Mouse (Mus musculus): ENCODE data around the gene Ccdc34. TPM values are rescaled to one million over a fixed set of nuclear protein-coding genes. Genes with fewer than 3 reads are reported as not detected.

Gene Ccdc34
- polyA plus RNA-seq, 1 experiment from 2014 or later = 65.0 TPM

DNA sequence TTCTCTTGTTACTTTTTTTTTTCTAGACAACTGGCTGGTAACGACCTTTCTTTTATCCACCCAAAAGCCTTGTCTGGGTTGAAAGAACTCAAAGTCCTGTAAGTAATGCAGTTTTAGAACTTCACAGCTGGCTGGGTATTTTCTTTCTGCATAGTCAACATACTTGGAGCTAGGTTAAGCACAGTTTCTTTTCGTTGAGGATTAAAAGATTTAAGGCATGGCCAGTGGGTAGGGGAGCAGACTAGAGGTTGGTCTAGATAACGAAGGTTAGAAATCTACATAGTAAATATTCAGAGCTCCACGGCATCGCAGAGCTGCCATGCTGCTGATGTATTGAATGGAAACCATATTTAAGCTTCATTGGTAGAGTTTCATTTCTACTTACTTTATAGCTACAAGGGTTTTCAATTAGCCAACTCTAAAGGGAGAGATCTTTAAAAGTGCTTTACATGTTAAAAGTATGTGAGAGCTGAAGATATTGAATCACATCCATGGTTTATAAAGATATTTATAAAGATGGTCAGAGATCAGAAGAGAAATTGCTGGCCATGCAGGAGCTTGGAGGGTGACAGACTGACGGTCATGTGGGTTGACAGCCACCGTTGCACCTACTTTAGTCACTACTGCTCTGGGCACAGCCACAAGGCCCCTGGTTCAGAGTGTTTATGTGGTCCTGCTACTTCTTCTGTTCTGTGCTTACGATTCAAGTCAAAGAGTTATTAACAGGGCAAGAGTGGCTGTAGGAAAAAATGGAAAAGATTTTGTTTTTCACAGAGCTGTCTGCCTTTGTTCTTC, 27.7 kb upstream of the Ccdc34 start:
- WGBS = 43% methylated on average over 8 of the region's 8 CpGs
- H3K4me1 ChIP-seq (replicated peaks; ENCODE audit: control insufficient read depth, insufficient read depth, low read length) = peaks cover 5% of the 10 kb centered on the region
- no peak overlapping the region for H3K9ac ChIP-seq (ENCODE audit: low read depth, low read length)
- H3K27ac ChIP-seq (ENCODE audit: low read depth, low read length) = 0 out of 2 replicates have a peak overlapping the region, but pooled peaks have one; percentile 51
- H3K4me3 ChIP-seq (ENCODE audit: low read depth, low read length) = no peak overlapping the region
- DNase-seq (ENCODE audit: low spot score) (no peak), ATAC-seq (ENCODE audit: low FRiP score) (0 out of 2 replicates have a peak, but pooled peaks have one; percentile 11)
- H3K27me3 ChIP-seq (ENCODE audit: control insufficient read depth, insufficient read depth, low read length) = no peaks in the 10 kb centered on the region
- no peaks in the 10 kb centered on the region for H3K36me3 ChIP-seq (ENCODE audit: control insufficient read depth, insufficient read depth, low read length)
- H3K9me3 ChIP-seq (ENCODE audit: control insufficient read depth, low read length) = no peaks in the 10 kb centered on the region
- H3K4me2 ChIP-seq (replicated peaks; ENCODE audit: low read depth, low read length) = no peak overlapping the region

- no peaks in the 10 kb centered on the region for H3K9me3 ChIP-seq (ENCODE audit: control insufficient read depth, low read length)
- H3K9ac ChIP-seq (ENCODE audit: low read depth, low read length) = no peak overlapping the region
- no peak overlapping the region for H3K27ac ChIP-seq (ENCODE audit: low read depth, low read length)
- no peak for DNase-seq (ENCODE audit: low spot score)
- H3K4me1 ChIP-seq (replicated peaks; ENCODE audit: control insufficient read depth, insufficient read depth, low read length) = peaks cover 5% of the 10 kb centered on the region
- H3K4me3 ChIP-seq (ENCODE audit: low read depth, low read length) = no peak overlapping the region
- no peak for ATAC-seq (ENCODE audit: low FRiP score)
- H3K4me2 ChIP-seq (replicated peaks; ENCODE audit: low read depth, low read length) = no peak overlapping the region
- H3K36me3 ChIP-seq (ENCODE audit: control insufficient read depth, insufficient read depth, low read length) = no peaks in the 10 kb centered on the region
- no peaks in the 10 kb centered on the region for H3K27me3 ChIP-seq (ENCODE audit: control insufficient read depth, insufficient read depth, low read length)
- WGBS = 90% methylated on average over 1 of the region's 1 CpGs
Observed at GRCm38 (mm10) chr2:109991754-109992153, 25.9 kb upstream of the Ccdc34 start.

GRCm38 (mm10) chr2:109992448-109993073, 25.1 kb upstream of the Ccdc34 start:
- Histone ChIP-seq H3K4me2 (replicated peaks; ENCODE audit: low read depth, low read length) (no peak overlapping the region), H3K36me3 (ENCODE audit: control insufficient read depth, insufficient read depth, low read length) (no peaks in the 10 kb centered on the region), H3K27me3 (ENCODE audit: control insufficient read depth, insufficient read depth, low read length) (no peaks in the 10 kb centered on the region), H3K4me3 (ENCODE audit: low read depth, low read length) (no peak overlapping the region), H3K9me3 (ENCODE audit: control insufficient read depth, low read length) (no peaks in the 10 kb centered on the region), H3K4me1 (replicated peaks; ENCODE audit: control insufficient read depth, insufficient read depth, low read length) (peaks cover 2% of the 10 kb centered on the region), H3K9ac (ENCODE audit: low read depth, low read length) (no peak overlapping the region), H3K27ac (ENCODE audit: low read depth, low read length) (no peak overlapping the region)
- DNase-seq (ENCODE audit: low spot score) (no peak), ATAC-seq (ENCODE audit: low FRiP score) (no peak)
- WGBS = 53% methylated on average over 11 of the region's 11 CpGs

GRCm38 (mm10) chr2:109993404-109993803, 24.2 kb upstream of the Ccdc34 start:
- no peak for DNase-seq (ENCODE audit: low spot score)
- no peak overlapping the region for H3K9ac ChIP-seq (ENCODE audit: low read depth, low read length)
- no peaks in the 10 kb centered on the region for H3K9me3 ChIP-seq (ENCODE audit: control insufficient read depth, low read length)
- no peak for ATAC-seq (ENCODE audit: low FRiP score)
- no peaks in the 10 kb centered on the region; the same call in 1 of the 2 replicates for H3K4me1 ChIP-seq (replicated peaks; ENCODE audit: control insufficient read depth, insufficient read depth, low read length)
- no peaks in the 10 kb centered on the region for H3K36me3 ChIP-seq (ENCODE audit: control insufficient read depth, insufficient read depth, low read length)
- H3K27me3 ChIP-seq (ENCODE audit: control insufficient read depth, insufficient read depth, low read length) = no peaks in the 10 kb centered on the region
- H3K4me2 ChIP-seq (replicated peaks; ENCODE audit: low read depth, low read length) = no peak overlapping the region
- no peak overlapping the region for H3K27ac ChIP-seq (ENCODE audit: low read depth, low read length)
- H3K4me3 ChIP-seq (ENCODE audit: low read depth, low read length) = no peak overlapping the region

- H3K4me1 ChIP-seq (replicated peaks; ENCODE audit: control insufficient read depth, insufficient read depth, low read length) = no peaks in the 10 kb centered on the region; the same call in 1 of the 2 replicates
- no peak overlapping the region for H3K9ac ChIP-seq (ENCODE audit: low read depth, low read length)
- H3K4me2 ChIP-seq (replicated peaks; ENCODE audit: low read depth, low read length) = no peak overlapping the region
- H3K27ac ChIP-seq (ENCODE audit: low read depth, low read length) = no peak overlapping the region
- DNase-seq (ENCODE audit: low spot score) = no peak
- no peaks in the 10 kb centered on the region for H3K27me3 ChIP-seq (ENCODE audit: control insufficient read depth, insufficient read depth, low read length)
- no peaks in the 10 kb centered on the region for H3K9me3 ChIP-seq (ENCODE audit: control insufficient read depth, low read length)
- ATAC-seq (ENCODE audit: low FRiP score) = no peak
- WGBS = 80% methylated on average over 2 of the region's 2 CpGs
- no peak overlapping the region for H3K4me3 ChIP-seq (ENCODE audit: low read depth, low read length)
- no peaks in the 10 kb centered on the region for H3K36me3 ChIP-seq (ENCODE audit: control insufficient read depth, insufficient read depth, low read length)
Observed at GRCm38 (mm10) chr2:109995061-109995460, 22.6 kb upstream of the Ccdc34 start.

DNA sequence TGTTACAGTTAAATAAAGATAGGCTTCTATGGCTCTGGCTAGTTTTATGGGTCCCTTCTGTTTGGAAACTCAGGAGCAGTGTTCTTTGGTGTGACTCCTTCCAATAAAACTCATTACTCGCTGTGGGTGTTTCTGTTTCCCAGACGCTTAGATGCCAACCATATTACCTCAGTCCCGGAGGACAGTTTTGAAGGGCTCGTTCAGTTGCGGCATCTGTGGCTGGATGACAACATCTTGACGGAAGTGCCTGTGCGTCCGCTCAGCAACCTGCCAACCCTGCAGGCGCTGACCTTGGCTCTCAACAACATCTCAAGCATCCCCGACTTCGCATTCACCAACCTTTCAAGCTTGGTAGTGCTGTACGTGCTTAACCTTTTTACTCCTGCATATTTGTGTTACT, 21.2 kb upstream of the Ccdc34 start:
- Histone ChIP-seq H3K4me2 (replicated peaks; ENCODE audit: low read depth, low read length) (no peak overlapping the region), H3K27me3 (ENCODE audit: control insufficient read depth, insufficient read depth, low read length) (no peaks in the 10 kb centered on the region), H3K4me3 (ENCODE audit: low read depth, low read length) (no peak overlapping the region), H3K36me3 (ENCODE audit: control insufficient read depth, insufficient read depth, low read length) (no peaks in the 10 kb centered on the region), H3K9ac (ENCODE audit: low read depth, low read length) (no peak overlapping the region), H3K9me3 (ENCODE audit: control insufficient read depth, low read length) (no peaks in the 10 kb centered on the region), H3K4me1 (replicated peaks; ENCODE audit: control insufficient read depth, insufficient read depth, low read length) (no peaks in the 10 kb centered on the region), H3K27ac (ENCODE audit: low read depth, low read length) (no peak overlapping the region)
- ATAC-seq (ENCODE audit: low FRiP score) (no peak), DNase-seq (ENCODE audit: low spot score) (no peak)
- 72% methylated on average over 12 of the region's 12 CpGs for WGBS

GRCm38 (mm10) chr2:110004668-110005067, 12.9 kb upstream of the Ccdc34 start:
- H3K36me3 ChIP-seq (ENCODE audit: control insufficient read depth, insufficient read depth, low read length) = peaks cover 3% of the 10 kb centered on the region; the same call in 1 of the 2 replicates
- H3K9ac ChIP-seq (ENCODE audit: low read depth, low read length) = no peak overlapping the region
- H3K27me3 ChIP-seq (ENCODE audit: control insufficient read depth, insufficient read depth, low read length) = no peaks in the 10 kb centered on the region
- H3K27ac ChIP-seq (ENCODE audit: low read depth, low read length) = no peak overlapping the region
- DNase-seq (ENCODE audit: low spot score) (no peak), ATAC-seq (ENCODE audit: low FRiP score) (no peak)
- H3K4me1 ChIP-seq (replicated peaks; ENCODE audit: control insufficient read depth, insufficient read depth, low read length) = no peaks in the 10 kb centered on the region
- no peaks in the 10 kb centered on the region for H3K9me3 ChIP-seq (ENCODE audit: control insufficient read depth, low read length)
- 90% methylated on average over 1 of the region's 1 CpGs for WGBS
- no peak overlapping the region for H3K4me3 ChIP-seq (ENCODE audit: low read depth, low read length)
- H3K4me2 ChIP-seq (replicated peaks; ENCODE audit: low read depth, low read length) = no peak overlapping the region

DNA sequence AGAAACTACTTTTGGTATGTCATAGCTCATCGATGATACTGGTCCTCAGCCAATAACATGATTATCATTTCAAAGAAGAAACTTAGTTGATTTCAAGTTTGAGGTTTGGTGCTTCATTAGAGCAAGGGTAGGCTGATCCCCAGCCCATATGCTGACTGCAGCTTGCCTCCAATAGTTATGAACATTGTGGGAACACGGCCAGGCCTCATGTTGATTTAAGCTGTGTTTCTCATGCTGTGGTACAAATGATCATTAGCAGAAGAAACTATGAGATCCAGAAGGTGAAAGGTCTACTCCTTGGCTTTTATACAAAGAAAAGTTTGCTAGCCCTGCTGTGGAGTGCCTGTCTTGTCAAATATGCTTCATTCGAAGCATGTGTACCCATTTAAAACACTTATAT, 12.5 kb upstream of the Ccdc34 start:
- 82% methylated on average over 3 of the region's 3 CpGs for WGBS
- no peak for ATAC-seq (ENCODE audit: low FRiP score)
- H3K4me1 ChIP-seq (replicated peaks; ENCODE audit: control insufficient read depth, insufficient read depth, low read length) = no peaks in the 10 kb centered on the region
- no peaks in the 10 kb centered on the region for H3K9me3 ChIP-seq (ENCODE audit: control insufficient read depth, low read length)
- H3K4me3 ChIP-seq (ENCODE audit: low read depth, low read length) = no peak overlapping the region
- peaks cover 3% of the 10 kb centered on the region; the same call in 1 of the 2 replicates for H3K36me3 ChIP-seq (ENCODE audit: control insufficient read depth, insufficient read depth, low read length)
- H3K27me3 ChIP-seq (ENCODE audit: control insufficient read depth, insufficient read depth, low read length) = no peaks in the 10 kb centered on the region
- no peak overlapping the region for H3K4me2 ChIP-seq (replicated peaks; ENCODE audit: low read depth, low read length)
- no peak overlapping the region for H3K9ac ChIP-seq (ENCODE audit: low read depth, low read length)
- no peak for DNase-seq (ENCODE audit: low spot score)
- H3K27ac ChIP-seq (ENCODE audit: low read depth, low read length) = no peak overlapping the region
